Mouse (Mus musculus) forebrain, embryonic 10.5 days (tissue): ENCODE results near the gene Ptpra. TPM values are rescaled to one million over a fixed set of nuclear protein-coding genes. Genes with fewer than 3 reads are reported as not detected.
A peak's percentile ranks its signal among the peaks of the same experiment; 100 is the strongest.

Source experiments
- DNase-seq: peaks from one replicate; pipeline ENCODE4 v3.0.0-alpha.2; 2017; ENCODE audit warnings: low spot score; ENCODE audit errors: extremely low spot score
- H3K27ac ChIP-seq: fragments of 300-500 bp; sonication (generic); 2 replicates; pipeline ENCODE4 v1.5.1; 2016; ENCODE audit warnings: mild to moderate bottlenecking
- H3K27me3 ChIP-seq: fragments of 300-500 bp; sonication (generic); 2 replicates; pipeline ENCODE4 v1.6.1; 2016; ENCODE audit warnings: mild to moderate bottlenecking; ENCODE audit not compliant: poor library complexity, severe bottlenecking
- H3K36me3 ChIP-seq: fragments of 300-500 bp; sonication (generic); replicated peaks from 2 replicates; pipeline ENCODE4 v1.6.1; 2016; ENCODE audit warnings: mild to moderate bottlenecking, moderate library complexity
- H3K4me1 ChIP-seq: fragments of 300-500 bp; sonication (generic); 2 replicates; pipeline ENCODE4 v1.6.1; 2016
- H3K4me3 ChIP-seq: fragments of 300-500 bp; sonication (generic); 2 replicates; pipeline ENCODE4 v1.5.1; 2016; ENCODE audit warnings: mild to moderate bottlenecking, moderate library complexity
- H3K9me3 ChIP-seq: fragments of 300-500 bp; sonication (generic); 2 replicates; pipeline ENCODE4 v1.6.1; 2016; ENCODE audit warnings: mild to moderate bottlenecking, moderate library complexity
- WGBS: fragments of 180-500 bp; shearing (Covaris S2); methylation state at CpG from one replicate; pipeline ENCODE4 v1.1.7; 2016; 5-methylcytosine and 5-hydroxymethylcytosine counted together
- polyA plus RNA-seq: library from polyadenylated mRNA; unstranded; fragments of >200 nt; fragmentation: Nextera tagmentation; extraction: Ambion mirVana; gene quantifications from 2 replicates; pipeline ENCODE4 v1.2.1, GENCODE M21; 2016

Gene Ptpra
- polyA plus RNA-seq, 1 experiment from 2014 or later = 90.6 TPM

- 74% methylated on average over 14 of the region's 14 CpGs for WGBS
- H3K4me3 ChIP-seq = peak overlapping the region; percentile 95
- peak overlapping the region; percentile 94 for H3K27ac ChIP-seq
- peaks cover 38% of the 10 kb centered on the region for H3K4me1 ChIP-seq
- no peaks in the 10 kb centered on the region for H3K9me3 ChIP-seq
- H3K36me3 ChIP-seq = no peaks in the 10 kb centered on the region
- peaks cover 30% of the 10 kb centered on the region for H3K27me3 ChIP-seq
- DNase-seq = no peak
Measured at GRCm38 (mm10) chr2:130451086-130451726, 1.1 kb downstream of the Ptpra start.

DNA sequence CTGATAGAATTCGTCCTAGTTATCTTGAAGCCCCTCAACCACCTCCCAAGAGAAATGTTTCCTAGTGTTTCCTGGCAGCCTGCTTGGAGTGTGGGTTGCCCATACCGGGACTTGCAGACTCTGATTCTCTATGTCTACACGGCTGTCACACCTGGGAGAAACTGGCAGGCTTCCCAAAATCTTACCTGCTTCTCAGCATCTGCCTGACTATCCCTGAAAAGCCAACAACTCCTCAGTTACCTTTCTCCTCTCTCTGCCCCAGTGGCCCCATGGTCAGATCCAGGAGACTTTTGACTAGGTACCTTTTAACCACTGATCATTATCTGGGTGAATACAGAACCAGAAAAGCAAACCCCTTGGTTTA, 1.6 kb downstream of the Ptpra start:
- Histone ChIP-seq H3K36me3 (no peaks in the 10 kb centered on the region), H3K4me3 (peak overlapping the region; percentile 95), H3K27me3 (peaks cover 30% of the 10 kb centered on the region), H3K9me3 (no peaks in the 10 kb centered on the region), H3K27ac (no peak overlapping the region), H3K4me1 (peaks cover 39% of the 10 kb centered on the region)
- DNase-seq = no peak
- 75% methylated on average over 3 of the region's 3 CpGs for WGBS

DNA sequence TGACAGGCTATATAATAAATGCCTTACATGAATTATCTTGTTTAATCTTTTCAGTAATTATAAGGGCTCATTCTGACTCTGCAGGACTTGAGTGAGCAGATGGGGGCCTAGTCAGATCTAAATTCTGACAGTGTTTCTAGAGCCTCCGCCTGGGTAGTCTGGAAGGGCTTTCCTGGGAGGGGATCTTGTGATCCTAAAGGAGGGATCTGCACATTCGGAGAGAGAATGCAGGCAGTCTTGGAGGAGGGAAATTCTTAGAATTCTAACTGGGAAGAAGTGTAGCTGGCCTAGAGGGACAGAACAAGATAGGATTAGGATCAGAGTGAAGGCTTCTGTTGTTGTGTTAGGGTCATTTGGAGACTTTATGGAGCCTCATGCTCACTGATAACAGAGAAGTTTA, 2.2 kb downstream of the Ptpra start:
- H3K27ac ChIP-seq = no peak overlapping the region
- 69% methylated on average over 2 of the region's 2 CpGs for WGBS
- H3K27me3 ChIP-seq = peaks cover 26% of the 10 kb centered on the region
- no peaks in the 10 kb centered on the region for H3K9me3 ChIP-seq
- peaks cover 39% of the 10 kb centered on the region for H3K4me1 ChIP-seq
- DNase-seq = no peak
- no peaks in the 10 kb centered on the region for H3K36me3 ChIP-seq
- no peak overlapping the region for H3K4me3 ChIP-seq

GRCm38 (mm10) chr2:130453421-130453820, 3.3 kb downstream of the Ptpra start:
- H3K27me3 ChIP-seq = peaks cover 14% of the 10 kb centered on the region
- H3K4me3 ChIP-seq = no peak overlapping the region
- no peaks in the 10 kb centered on the region for H3K9me3 ChIP-seq
- 82% methylated on average over 6 of the region's 6 CpGs for WGBS
- H3K4me1 ChIP-seq = peaks cover 39% of the 10 kb centered on the region
- no peaks in the 10 kb centered on the region for H3K36me3 ChIP-seq
- no peak for DNase-seq
- no peak overlapping the region for H3K27ac ChIP-seq

DNA sequence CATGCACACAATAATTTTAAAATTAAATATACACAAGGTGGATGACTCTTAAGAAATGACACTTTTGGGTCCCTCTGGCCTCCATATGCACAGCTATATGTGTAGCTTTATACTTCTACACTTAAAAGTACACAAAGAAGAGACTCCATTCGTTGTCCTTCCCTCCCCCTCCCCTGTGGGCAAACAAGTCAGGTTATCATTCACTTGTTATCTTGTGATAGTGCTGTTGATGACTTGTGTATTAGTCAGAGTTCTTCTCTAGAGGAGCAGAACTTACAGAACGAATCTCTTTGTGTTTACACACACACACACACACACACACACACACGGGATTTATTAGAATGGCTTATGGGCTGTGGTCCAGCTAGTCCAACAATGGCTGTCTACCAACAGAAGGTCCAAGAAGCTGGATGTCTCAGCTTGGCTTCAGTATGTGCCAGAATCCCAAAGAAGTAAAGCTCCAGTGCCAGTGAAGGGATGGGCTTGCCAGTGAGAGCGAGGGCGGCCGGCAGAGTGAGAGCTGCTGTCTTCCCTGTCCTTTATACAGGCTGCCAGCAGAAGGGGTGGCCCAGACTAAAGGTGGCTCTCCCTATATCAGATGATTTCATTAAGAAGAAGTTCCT, 4.8 kb downstream of the Ptpra start:
- Histone ChIP-seq H3K4me3 (no peak overlapping the region), H3K27ac (no peak overlapping the region), H3K9me3 (no peaks in the 10 kb centered on the region), H3K27me3 (no peaks in the 10 kb centered on the region), H3K36me3 (no peaks in the 10 kb centered on the region), H3K4me1 (peaks cover 29% of the 10 kb centered on the region)
- 90% methylated on average over 6 of the region's 6 CpGs for WGBS
- no peak for DNase-seq

DNA sequence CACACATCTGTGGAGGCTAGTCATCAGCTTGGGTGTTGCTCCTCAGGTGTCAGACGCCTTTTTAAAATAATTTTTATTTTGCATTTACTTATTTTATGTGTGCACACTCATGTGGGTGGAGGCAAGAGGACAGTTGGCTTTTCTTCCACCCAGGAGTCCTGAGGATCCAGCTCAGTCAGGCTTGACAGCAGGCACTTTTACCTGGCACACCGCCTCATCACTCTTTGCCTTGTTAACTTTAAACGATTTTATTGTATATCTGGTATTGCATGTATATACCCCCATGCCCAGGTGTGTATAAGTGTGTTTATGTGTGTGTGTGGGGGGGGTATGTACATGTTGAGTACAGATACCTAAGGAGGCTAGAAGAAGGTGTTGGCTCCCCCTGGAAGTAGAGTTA, 7.8 kb downstream of the Ptpra start:
- no peaks in the 10 kb centered on the region for H3K27me3 ChIP-seq
- 88% methylated on average over 3 of the region's 3 CpGs for WGBS
- no peak for DNase-seq
- peaks cover 8% of the 10 kb centered on the region; the same call in 1 of the 2 replicates for H3K36me3 ChIP-seq
- no peaks in the 10 kb centered on the region for H3K9me3 ChIP-seq
- H3K4me3 ChIP-seq = no peak overlapping the region
- peaks cover 11% of the 10 kb centered on the region; the same call in 1 of the 2 replicates for H3K4me1 ChIP-seq
- H3K27ac ChIP-seq = no peak overlapping the region

- DNase-seq = no peak
- no peak overlapping the region for H3K4me3 ChIP-seq
- peaks cover 11% of the 10 kb centered on the region; the same call in 1 of the 2 replicates for H3K4me1 ChIP-seq
- H3K27ac ChIP-seq = no peak overlapping the region
- H3K27me3 ChIP-seq = no peaks in the 10 kb centered on the region
- H3K9me3 ChIP-seq = no peaks in the 10 kb centered on the region
- 89% methylated on average over 3 of the region's 3 CpGs for WGBS
- H3K36me3 ChIP-seq = peaks cover 20% of the 10 kb centered on the region
Measured at GRCm38 (mm10) chr2:130459576-130459975, 9.5 kb downstream of the Ptpra start.

DNA sequence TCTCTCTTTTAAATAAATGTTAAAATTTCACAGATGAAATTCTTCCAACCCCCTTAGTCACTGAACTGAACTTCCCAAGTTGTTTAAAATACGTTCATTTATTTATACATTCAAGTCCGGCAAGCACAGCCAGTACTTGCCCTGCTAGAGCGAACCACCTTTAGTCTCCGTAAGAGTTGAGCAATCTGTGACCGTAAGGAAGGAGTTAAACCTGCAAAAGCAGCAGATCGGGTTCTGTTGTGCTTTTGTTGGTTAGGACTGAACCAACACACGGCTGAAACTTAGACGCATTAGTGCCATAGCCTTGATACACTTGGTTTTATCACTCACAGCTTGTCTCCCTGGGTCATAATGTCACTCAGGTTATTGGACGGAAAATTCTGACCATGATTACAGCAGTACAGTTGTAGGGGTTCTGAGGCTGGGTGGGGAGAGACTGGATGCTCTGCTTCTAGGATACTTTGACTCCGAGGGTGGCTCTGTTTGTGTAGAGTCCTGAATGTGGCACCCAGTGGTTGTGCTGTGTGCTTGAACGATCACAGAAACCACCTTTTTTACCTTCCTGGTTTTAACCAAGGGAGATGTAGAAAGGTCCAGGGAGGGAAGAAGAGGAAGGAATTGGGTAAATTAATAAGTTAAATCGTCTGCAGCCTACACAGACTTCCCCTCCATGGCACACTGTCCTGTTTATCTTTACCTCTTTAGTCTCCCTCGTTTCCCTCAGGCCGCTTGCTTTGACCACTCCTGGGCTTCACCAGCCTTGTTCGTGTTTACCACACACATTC, 11.4 kb downstream of the Ptpra start:
- Histone ChIP-seq H3K27me3 (no peaks in the 10 kb centered on the region), H3K27ac (no peak overlapping the region), H3K4me1 (0 out of 2 replicates have a peak, but pooled peaks cover 4% of the 10 kb centered on the region), H3K9me3 (no peaks in the 10 kb centered on the region), H3K36me3 (peaks cover 20% of the 10 kb centered on the region), H3K4me3 (no peak overlapping the region)
- 80% methylated on average over 15 of the region's 15 CpGs for WGBS
- no peak for DNase-seq

GRCm38 (mm10) chr2:130466438-130466837, 16.4 kb downstream of the Ptpra start:
- Histone ChIP-seq H3K27ac (no peak overlapping the region), H3K4me1 (peaks cover 28% of the 10 kb centered on the region), H3K4me3 (no peak overlapping the region), H3K36me3 (peaks cover 20% of the 10 kb centered on the region), H3K9me3 (no peaks in the 10 kb centered on the region), H3K27me3 (no peaks in the 10 kb centered on the region)
- 91% methylated on average over 1 of the region's 1 CpGs for WGBS
- DNase-seq = no peak

DNA sequence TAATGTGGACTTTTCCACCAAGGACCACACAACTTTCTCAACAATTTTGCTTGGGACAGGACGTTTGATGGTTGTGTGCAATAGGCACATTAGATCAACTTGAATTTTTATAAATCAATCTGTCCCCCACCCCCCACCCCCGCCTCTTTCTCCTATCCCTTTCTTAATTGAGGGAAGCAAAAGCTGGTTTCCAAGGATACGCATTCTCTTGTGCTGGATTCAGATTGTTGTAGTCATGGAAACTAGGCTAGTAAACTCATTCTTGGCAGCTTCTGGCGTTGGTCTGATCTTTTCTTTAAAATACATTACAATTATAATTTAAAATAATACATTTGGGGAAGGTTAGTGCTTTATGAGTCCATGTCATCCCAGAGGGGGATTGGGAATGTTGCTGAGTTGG, 19.3 kb downstream of the Ptpra start:
- peak; percentile 34 for DNase-seq
- H3K4me1 ChIP-seq = peaks cover 26% of the 10 kb centered on the region
- H3K27me3 ChIP-seq = no peaks in the 10 kb centered on the region
- peak overlapping the region; percentile 59 for H3K27ac ChIP-seq
- 44% methylated on average over 4 of the region's 4 CpGs for WGBS
- H3K9me3 ChIP-seq = no peaks in the 10 kb centered on the region
- peak overlapping the region; percentile 10; the same call in 1 of the 2 replicates for H3K4me3 ChIP-seq
- H3K36me3 ChIP-seq = no peaks in the 10 kb centered on the region

DNA sequence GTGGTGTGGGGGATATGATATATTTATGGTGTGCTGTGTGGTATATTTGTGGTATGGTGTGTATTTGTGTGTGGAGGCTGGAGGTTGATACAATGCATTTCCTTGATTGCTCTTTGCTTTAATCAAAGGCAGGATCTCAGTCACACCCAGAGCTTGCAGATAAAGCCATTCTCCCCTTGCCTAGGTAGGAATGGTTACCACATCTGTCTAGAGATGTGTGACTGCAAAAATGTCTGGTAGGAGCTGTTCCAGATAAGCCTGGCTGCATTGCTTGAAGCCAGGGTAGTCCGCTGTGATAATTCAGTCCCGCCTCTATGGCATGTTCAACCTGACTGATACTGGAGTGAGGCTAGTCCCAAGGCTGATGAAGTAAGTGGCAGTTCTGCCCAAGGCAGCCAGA, 19.9 kb downstream of the Ptpra start:
- no peaks in the 10 kb centered on the region for H3K27me3 ChIP-seq
- H3K4me3 ChIP-seq = no peak overlapping the region
- DNase-seq = no peak
- WGBS = 87% methylated on average over 2 of the region's 2 CpGs
- H3K36me3 ChIP-seq = no peaks in the 10 kb centered on the region
- H3K27ac ChIP-seq = peak overlapping the region; percentile 59
- no peaks in the 10 kb centered on the region for H3K9me3 ChIP-seq
- H3K4me1 ChIP-seq = peaks cover 26% of the 10 kb centered on the region

DNA sequence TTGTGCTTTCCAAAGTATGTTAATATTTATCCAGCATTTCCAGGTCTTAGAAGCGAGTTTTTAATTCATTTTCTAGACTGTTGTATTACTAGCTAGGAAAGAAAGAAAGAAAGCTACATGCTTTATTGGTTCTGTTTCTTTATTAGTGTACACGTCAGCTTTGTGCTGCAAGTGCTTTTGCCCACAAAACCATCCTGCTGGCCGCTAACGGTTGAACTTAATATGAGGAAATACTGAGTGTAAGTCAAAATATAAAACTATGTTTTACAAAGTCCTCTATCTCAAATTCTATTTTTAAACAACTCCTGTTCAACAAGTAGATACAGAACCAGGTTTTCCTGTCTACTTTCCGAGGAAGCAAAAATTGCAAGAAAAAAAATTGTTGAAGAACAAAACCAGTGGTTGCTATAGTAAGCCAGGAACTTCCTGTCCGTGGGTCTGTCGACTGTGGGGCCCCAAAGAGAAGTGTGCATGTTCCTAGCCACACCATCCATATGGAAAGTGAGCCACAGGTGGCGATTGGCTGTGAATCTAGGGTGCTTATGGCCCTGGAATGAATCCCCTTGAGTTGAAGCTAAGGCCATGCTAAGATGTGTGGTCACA, 22.9 kb downstream of the Ptpra start:
- Histone ChIP-seq H3K27ac (no peak overlapping the region), H3K27me3 (no peaks in the 10 kb centered on the region), H3K36me3 (peaks cover 12% of the 10 kb centered on the region), H3K4me3 (no peak overlapping the region), H3K4me1 (peaks cover 31% of the 10 kb centered on the region), H3K9me3 (peaks cover 5% of the 10 kb centered on the region; the same call in 1 of the 2 replicates)
- no peak for DNase-seq
- 85% methylated on average over 8 of the region's 8 CpGs for WGBS
